ENCODE assay signal across 19 mouse cellular contexts in genomic region chr4:31817574-31818240, GRCm38 (mm10).
"Had no signal": no experiment of that assay in that cellular context is flagged by ENCODE, and none has a peak within 500 bp of the region (broad histone marks: within the 10 kb centered on the region; RNA-seq: fewer than 3 reads in every experiment).

No protein-coding gene starts in this region.

- H3K27me3 ChIP-seq: neural tube, embryonic 13.5 days; neural tube, embryonic 15.5 days had no signal

- ATAC-seq: midbrain, embryonic 16.5 days had no signal

- H3K9me3 ChIP-seq: midbrain, embryonic 10.5 days; midbrain, embryonic 12.5 days; neural tube, embryonic 13.5 days had no signal

- H3K27ac ChIP-seq: midbrain, embryonic 10.5 days; midbrain, embryonic 12.5 days; neural tube, embryonic 13.5 days; neural tube, embryonic 15.5 days had no signal

- DNase-seq: lung, adult 18-20 months; lung, embryonic 14.5 days; lung, postnatal 10 days; lung, postnatal 4 days; midbrain, embryonic 14.5 days; retina, postnatal 1 day; right cerebral cortex, adult 18-20 months; right cerebral cortex, postnatal 25 days; right cerebral cortex, postnatal 4 days; spleen, adult 18-20 months; thymus, adult 2 months; thymus, postnatal 25 days; thymus, postnatal 4 days had no signal

- H3K9ac ChIP-seq: lung, embryonic 14.5 days; midbrain, embryonic 12.5 days; neural tube, embryonic 13.5 days; neural tube, embryonic 15.5 days had no signal

- H3K4me2 ChIP-seq: lung, embryonic 14.5 days; midbrain, embryonic 12.5 days; neural tube, embryonic 13.5 days; neural tube, embryonic 15.5 days had no signal

- H3K4me1 ChIP-seq: midbrain, embryonic 10.5 days; midbrain, embryonic 12.5 days; neural tube, embryonic 13.5 days; neural tube, embryonic 15.5 days had no signal

- H3K4me3 ChIP-seq: midbrain, embryonic 10.5 days; midbrain, embryonic 12.5 days; myocyte; neural tube, embryonic 13.5 days; neural tube, embryonic 15.5 days had no signal

- H3K36me3 ChIP-seq: midbrain, embryonic 10.5 days; midbrain, embryonic 12.5 days; neural tube, embryonic 13.5 days; neural tube, embryonic 15.5 days had no signal
